Mouse (Mus musculus) monocyte, adult 2 months (primary cell): ENCODE measurements around the gene Tbc1d23.

ENCODE experiments used
- DNase-seq, 2 experiments: peaks; one replicate each; pipeline ENCODE4 v3.0.0; 2022; ENCODE audit warnings: low spot score in 2 of 2, low read depth in 1 of 2

Gene Tbc1d23

DNA sequence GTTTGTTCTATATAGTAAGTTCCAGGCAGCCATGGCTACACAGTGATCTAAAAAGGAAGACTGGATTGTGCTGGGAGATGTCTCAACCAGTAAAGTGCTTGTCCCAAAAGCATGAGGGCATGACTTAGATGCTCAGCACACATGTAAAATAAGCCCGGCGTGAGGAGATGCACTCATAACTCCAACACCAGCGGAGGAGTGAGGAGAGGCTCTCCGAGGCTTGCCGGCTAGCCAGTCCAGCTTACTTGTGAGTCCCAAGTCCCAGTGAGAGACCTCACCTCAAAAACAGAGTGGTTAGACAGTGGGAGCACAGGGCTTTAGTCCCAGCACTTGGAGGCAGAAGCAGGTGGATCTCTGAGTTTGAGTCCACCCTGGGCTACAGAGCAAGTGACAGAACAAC, 66.1 kb downstream of the Tbc1d23 start:
- no peak for DNase-seq

DNA sequence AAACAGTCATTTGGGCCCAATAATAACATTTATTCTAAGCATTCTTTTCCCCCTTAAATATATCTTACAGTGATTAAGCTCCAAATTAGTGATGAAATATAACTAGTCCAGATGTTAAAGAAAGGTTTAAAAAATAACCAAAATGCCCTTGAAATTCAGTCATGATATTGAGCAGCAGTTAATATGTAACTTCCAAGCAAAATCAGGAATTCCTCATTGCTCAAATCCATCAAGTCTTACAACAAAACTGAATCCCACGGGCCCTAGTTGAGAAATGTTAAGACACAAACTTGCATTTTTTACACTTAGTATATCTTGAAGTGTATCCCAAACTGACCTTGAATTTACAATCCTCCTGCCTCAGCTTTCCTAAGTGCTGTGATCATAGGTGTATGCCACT, 67.6 kb downstream of the Tbc1d23 start:
- no peak for DNase-seq

DNA sequence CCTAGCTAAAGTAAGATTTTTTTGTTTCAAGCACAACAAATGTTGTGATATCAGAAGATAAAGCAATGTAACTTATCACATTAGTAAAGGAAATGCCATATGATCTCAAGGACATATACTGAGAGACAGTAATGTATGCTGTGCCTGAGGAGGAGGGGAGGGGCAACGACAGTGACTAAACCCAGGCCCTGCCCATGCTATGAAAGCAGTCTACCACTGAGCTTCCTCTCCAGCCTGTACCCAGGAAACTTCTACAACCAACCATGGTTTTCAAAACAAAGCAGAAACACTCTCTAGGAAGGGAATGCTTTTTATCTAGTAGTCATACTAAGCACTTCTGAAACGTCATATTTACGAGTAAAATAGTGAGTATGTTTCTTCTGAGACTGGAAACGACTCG, 68.5 kb downstream of the Tbc1d23 start:
- no peak for DNase-seq

GRCm38 (mm10) chr16:57159835-57160234, 71.5 kb downstream of the Tbc1d23 start:
- DNase-seq, result no peak

GRCm38 (mm10) chr16:57157728-57158127, 73.6 kb downstream of the Tbc1d23 start:
- no peak for DNase-seq

DNA sequence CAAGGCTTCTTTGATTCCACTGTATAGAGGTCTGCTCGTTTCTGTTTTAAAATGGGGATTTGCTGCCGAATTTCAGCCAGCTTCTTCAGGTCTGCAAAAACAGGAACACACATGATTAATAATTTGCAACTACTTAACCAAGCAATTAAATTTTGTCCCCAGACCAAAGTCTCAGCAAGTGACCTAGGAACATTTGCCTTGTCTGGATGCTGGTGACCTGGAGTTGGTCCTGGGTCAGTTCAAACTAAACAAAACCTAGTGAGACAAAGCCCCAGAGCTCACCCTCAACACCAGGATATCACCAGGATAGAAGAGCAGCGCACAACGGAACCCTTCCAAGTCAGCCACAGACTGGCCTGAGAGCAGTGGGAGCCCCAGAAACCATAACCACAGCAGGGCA, 74.2 kb downstream of the Tbc1d23 start:
- no peak for DNase-seq

DNA sequence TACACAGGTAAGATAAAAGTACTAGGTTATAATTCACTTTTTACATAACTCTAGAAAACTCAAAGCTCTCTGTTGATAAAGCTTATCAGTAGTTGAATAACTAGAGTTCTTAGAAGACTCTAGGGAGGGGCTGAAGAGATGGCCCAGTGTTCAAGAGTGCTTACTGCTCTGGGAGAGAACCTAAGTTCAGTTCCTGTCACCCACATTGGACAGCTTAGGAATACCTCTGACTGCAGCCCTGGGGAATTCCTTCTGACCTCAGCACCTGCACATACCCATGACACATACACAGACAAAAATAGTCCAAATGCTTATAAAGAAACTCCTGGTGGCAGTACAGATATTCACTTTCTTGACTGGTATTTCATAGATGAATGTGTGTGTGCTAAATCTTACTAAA, 75.4 kb downstream of the Tbc1d23 start:
- no peak for DNase-seq

DNA sequence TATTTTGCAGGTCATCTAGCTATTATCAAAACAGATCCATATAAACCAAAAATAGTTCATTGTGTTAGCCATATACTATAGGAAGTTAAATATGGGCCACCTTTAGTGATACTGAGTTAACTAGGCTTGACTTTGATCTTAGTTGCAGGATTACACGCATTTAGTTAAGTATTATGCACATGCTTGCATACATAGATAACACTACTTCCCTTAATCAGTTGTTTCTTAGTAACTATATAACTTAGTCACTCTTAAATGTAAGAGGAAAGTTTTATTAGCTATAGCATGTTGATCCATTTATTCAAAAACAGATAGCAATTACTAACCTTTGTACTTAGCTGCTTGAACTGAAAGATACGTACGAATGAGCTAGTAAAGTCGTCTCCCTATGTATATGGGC, 79.9 kb downstream of the Tbc1d23 start:
- no peak for DNase-seq

GRCm38 (mm10) chr16:57144741-57145140, 86.6 kb downstream of the Tbc1d23 start:
- DNase-seq, result no peak

- no peak for DNase-seq
Observed at GRCm38 (mm10) chr16:57133611-57134010, 97.7 kb downstream of the Tbc1d23 start.

- no peak for DNase-seq
Observed at GRCm38 (mm10) chr16:57132326-57132725, 99.0 kb downstream of the Tbc1d23 start.

DNA sequence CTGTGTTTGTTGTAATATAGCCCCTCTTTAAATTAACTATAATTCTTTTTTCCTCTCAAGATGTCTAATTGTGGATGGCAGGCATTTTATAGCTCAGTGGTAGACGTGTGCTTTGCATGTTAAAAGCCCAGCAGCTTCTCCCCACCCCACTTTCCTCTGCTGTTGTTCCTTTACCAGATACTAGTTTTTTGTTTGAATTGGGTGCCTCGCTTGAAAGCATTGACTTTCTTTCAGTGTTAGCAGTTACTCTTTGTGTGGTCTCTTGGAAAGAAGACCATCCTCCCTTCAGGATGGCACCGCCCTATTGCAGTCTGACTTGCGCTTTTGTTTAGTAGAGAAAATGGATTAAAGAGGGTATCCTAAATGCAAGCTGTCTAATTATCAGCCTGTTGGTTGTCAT, 99.8 kb downstream of the Tbc1d23 start:
- no peak for DNase-seq

DNA sequence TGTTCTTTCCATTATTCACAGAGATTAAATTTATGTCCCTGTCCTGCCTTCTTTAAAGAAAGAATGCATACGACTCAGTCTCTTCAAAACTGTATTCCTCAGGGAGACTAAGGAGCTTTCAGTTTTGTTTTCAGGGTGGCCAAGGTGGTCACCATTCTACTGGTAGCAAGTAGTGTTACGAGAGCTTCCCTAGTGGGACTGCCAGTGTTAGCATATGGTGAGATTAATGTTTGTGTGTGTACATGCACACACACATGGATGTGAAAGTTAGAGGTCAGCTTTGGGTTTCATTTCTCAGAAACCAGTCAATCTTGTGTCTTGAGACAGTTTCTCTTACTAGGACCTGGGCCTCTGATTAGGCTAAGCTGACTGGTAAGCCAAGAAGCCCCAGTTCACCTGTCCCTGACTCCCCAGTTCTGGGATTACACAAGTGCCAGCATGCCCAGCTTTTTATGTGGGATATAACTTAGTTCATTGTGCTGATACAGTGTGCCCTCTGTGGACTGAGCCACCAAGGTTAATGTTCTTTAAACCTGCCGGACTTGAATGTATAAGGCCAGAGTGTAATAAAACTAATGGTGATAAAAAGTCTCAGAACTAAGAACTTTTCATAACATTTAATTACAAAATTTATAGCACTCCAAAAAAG, 100.4 kb downstream of the Tbc1d23 start:
- no peak for DNase-seq

GRCm38 (mm10) chr16:57127825-57128224, 103.5 kb downstream of the Tbc1d23 start:
- DNase-seq, result no peak

- DNase-seq, result no peak
Observed at GRCm38 (mm10) chr16:57126268-57126667, 105.0 kb downstream of the Tbc1d23 start.

DNA sequence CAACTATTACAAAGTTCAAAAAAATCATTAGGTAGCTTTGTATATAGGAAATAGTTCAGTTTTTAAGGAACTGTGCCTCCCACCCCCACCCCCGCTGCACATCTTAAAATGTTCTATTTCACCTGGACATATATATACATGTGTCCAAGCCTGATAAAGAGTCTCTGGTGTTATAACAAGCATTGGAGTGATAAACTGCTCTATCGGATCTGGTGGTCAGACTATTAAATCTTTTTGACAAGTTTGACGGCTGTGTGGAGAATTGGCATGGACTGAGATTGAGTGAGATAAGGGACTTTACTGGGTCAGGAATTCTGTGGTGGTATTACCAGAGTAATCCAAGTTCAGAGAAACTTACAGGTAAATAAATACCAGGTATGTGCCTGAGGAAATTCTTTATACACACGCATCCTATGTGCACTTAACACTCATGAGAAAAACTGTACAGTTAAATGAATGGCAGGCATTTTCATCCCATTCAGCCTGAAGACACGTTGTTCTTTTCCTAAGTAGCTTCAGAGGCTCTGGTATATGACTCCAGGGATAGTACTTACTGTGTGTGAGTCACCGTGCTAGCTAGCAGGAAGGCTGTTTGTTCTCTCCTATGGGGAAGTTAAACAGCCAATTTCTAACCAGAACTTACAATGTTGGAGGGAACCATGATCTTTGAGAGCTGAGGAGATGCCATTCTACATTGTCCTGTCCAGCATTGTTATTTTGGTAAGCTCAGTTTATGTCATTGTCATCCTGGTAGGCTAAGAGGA, 108.4 kb downstream of the Tbc1d23 start:
- no peak for DNase-seq

DNA sequence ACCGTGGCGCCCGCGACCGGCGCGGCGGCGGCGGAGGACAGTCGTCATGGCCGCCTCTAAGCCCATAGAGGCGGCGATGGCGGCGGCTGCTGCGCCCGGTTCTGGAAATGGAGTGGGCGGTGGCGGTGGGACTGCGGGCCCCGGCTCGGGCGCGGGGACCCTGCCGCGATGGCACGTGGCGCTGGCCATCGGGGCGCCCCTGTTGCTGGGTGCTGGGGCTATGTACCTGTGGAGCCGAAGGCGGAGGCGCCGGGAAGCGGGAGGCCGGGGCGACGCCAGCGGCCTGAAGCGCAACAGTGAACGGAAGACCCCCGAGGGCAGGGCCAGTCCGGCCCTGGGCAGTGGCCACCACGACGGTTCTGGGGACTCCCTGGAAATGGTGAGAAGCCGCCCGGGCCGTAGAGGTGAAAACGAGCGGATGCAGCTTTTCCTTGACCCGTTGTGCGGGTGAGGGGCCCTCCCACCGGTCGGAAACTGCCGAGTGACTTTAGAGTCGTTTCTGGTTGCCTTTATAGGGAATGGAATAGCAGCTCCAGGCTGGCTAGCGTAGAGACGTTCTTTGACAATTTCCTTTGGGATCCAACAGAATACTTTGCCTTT, 109.4 kb downstream of the Tbc1d23 start:
- DNase-seq, result no peak

DNA sequence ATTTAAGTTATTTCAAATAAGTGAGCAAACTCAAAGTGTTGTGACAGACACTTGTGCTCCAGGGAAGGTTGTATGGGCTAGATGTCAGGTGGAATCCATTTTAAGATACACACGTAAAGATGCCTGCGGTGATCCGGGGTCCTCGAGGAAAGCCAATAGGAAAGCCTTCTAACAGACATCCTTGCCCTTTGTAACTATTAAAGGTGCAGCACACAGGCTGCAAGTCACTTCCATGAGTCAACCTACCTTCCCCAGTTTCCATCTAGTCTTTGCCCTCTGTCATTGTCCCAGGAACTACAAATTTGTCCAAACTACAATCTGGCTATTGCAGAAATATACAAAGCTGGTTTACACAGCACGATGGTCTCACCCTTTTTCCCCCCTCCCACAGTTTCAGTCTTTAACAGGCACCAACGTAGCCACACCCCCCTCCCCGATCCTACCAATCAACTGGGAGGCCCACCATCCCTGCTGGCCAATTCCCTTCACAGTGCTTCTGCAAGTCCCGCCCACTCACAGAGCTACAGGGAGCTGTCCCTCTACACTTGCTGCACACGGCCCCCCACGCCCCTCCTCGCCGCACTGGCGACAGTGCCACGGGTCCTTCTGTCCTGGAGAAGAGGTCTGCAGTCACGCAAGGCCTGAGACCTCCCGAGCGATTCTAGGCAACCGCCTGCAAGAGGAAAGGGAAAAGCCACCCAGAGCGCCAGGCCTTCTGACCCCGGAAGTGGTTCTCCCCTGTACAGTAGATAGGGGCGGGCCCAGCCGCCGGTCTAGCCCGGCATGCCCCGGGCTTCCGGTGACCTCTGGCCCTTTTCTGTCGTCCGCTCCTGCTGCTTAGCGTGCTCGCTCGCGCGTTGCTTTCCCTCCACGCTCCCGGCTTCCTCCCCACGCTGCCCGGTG, 110.1 kb downstream of the Tbc1d23 start, which contains the start of gene Tomm70a:
Gene Tomm70a (plus strand): TSS at position 791 of the 903 bp plus-strand sequence.
- peak; percentile 78 to 87 for DNase-seq
